Comparison of ENCODE assay signal across 23 mouse cellular contexts in genomic region chr8:89371773-89372132, GRCm38 (mm10).
"Had no signal": no experiment of that assay in that cellular context is flagged by ENCODE, and none has a peak within 500 bp of the region (broad histone marks: within the 10 kb centered on the region; RNA-seq: fewer than 3 reads in every experiment).

No protein-coding gene starts in this region.

- H3K4me3 ChIP-seq: limb, embryonic 13.5 days; liver, embryonic 12.5 days; liver, embryonic 15.5 days; lung, embryonic 15.5 days; megakaryocyte, embryonic 14.5 days; midbrain, embryonic 10.5 days; midbrain, embryonic 15.5 days; neural tube, embryonic 12.5 days; neural tube, embryonic 15.5 days; stomach, embryonic 15.5 days had no signal

- DNase-seq: kidney, adult 18-20 months; kidney, adult 9 months; kidney, postnatal 10 days; kidney, postnatal 4 days; left cerebral cortex, postnatal 4 days; liver; lung, adult 18-20 months; lung, postnatal 10 days; lung, postnatal 36 days; right cerebral cortex, adult 18-20 months; right cerebral cortex, postnatal 14 days; right cerebral cortex, postnatal 4 days; thymus, postnatal 25 days had no signal

- ATAC-seq: liver, embryonic 12.5 days; midbrain, embryonic 15.5 days had no signal

- H3K36me3 ChIP-seq: limb, embryonic 13.5 days; liver, embryonic 12.5 days; liver, embryonic 15.5 days; lung, embryonic 15.5 days; midbrain, embryonic 10.5 days; midbrain, embryonic 15.5 days; neural tube, embryonic 12.5 days; neural tube, embryonic 15.5 days; stomach, embryonic 15.5 days had no signal

- H3K27ac ChIP-seq: limb, embryonic 13.5 days; liver, embryonic 12.5 days; liver, embryonic 15.5 days; lung, embryonic 15.5 days; midbrain, embryonic 15.5 days; neural tube, embryonic 12.5 days; neural tube, embryonic 15.5 days; stomach, embryonic 15.5 days had no signal

- H3K4me1 ChIP-seq: liver, embryonic 12.5 days; liver, embryonic 15.5 days; lung, embryonic 15.5 days; megakaryocyte, embryonic 14.5 days; midbrain, embryonic 15.5 days; neural tube, embryonic 12.5 days; neural tube, embryonic 15.5 days; stomach, embryonic 15.5 days had no signal

- H3K27me3 ChIP-seq: liver, embryonic 12.5 days; liver, embryonic 15.5 days; lung, embryonic 15.5 days; megakaryocyte, embryonic 14.5 days; midbrain, embryonic 15.5 days; neural tube, embryonic 12.5 days; neural tube, embryonic 15.5 days; stomach, embryonic 15.5 days had no signal

- H3K4me2 ChIP-seq: limb, embryonic 13.5 days; liver, embryonic 12.5 days; liver, embryonic 15.5 days; lung, embryonic 15.5 days; midbrain, embryonic 15.5 days; neural tube, embryonic 12.5 days; neural tube, embryonic 15.5 days; stomach, embryonic 15.5 days had no signal

- H3K9ac ChIP-seq: limb, embryonic 13.5 days; liver, embryonic 12.5 days; liver, embryonic 15.5 days; lung, embryonic 15.5 days; midbrain, embryonic 15.5 days; neural tube, embryonic 12.5 days; neural tube, embryonic 15.5 days; stomach, embryonic 15.5 days had no signal

- H3K9me3 ChIP-seq: limb, embryonic 13.5 days; liver, embryonic 15.5 days; lung, embryonic 15.5 days; midbrain, embryonic 10.5 days; midbrain, embryonic 15.5 days; neural tube, embryonic 12.5 days; neural tube, embryonic 15.5 days; stomach, embryonic 15.5 days had no signal
